Mouse (Mus musculus): ENCODE data around the gene Map10. TPM values are rescaled to one million over a fixed set of nuclear protein-coding genes. Genes with fewer than 3 reads are reported as not detected.

Gene Map10
- total RNA-seq, 2 experiments from 2014 or later, result 4.3 to 4.5 TPM

GRCm38 (mm10) chr8:125671371-125671770, 1.8 kb downstream of the Map10 start:
- TF ChIP-seq CTCF (IDR thresholded peaks at IDR 0.05), result no peak
- DNase-seq (ENCODE audit: extremely low spot score in 1 of 2, low spot score in 2 of 2), result no peak
- intact Hi-C loops (cut with DNase I), result no loop called here
- Histone ChIP-seq H3K27ac (no peak overlapping the region), H3K4me3 (no peak overlapping the region)

DNA sequence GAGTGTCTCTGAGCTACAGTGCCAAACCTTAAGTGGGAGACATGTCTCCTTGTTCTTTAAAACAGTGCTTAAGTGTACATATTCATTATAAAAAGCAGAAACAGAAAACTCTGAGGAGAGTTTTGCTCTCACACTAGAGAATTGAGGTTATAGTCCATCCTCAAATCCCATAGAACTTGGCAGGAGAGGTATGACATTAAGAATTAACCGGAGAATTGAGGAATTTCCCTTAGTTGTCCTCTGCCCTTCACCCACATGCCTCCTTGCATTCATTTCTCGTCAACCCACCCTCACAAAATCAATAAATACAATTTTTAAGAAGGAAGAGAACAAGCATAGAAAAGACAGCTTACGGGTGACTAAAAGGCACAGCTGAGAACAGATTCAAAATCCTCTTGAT, 6.2 kb downstream of the Map10 start:
- no peak for DNase-seq (ENCODE audit: extremely low spot score in 1 of 2, low spot score in 2 of 2)
- no peak for TF ChIP-seq CTCF (IDR thresholded peaks at IDR 0.05)

GRCm38 (mm10) chr8:125677484-125677883, 7.9 kb downstream of the Map10 start:
- TF ChIP-seq CTCF (IDR thresholded peaks at IDR 0.05), result no peak
- no peak for DNase-seq (ENCODE audit: extremely low spot score in 1 of 2, low spot score in 2 of 2)
- Histone ChIP-seq H3K27ac (no peak overlapping the region), H3K4me3 (no peak overlapping the region)
- intact Hi-C loops (cut with DNase I), result no loop called here

More for the DNA sequence above, 6.2 kb downstream of the Map10 start:
- intact Hi-C loops (cut with DNase I), result no loop called here
- H3K27ac ChIP-seq, result no peak overlapping the region
- no peak overlapping the region for H3K4me3 ChIP-seq

DNA sequence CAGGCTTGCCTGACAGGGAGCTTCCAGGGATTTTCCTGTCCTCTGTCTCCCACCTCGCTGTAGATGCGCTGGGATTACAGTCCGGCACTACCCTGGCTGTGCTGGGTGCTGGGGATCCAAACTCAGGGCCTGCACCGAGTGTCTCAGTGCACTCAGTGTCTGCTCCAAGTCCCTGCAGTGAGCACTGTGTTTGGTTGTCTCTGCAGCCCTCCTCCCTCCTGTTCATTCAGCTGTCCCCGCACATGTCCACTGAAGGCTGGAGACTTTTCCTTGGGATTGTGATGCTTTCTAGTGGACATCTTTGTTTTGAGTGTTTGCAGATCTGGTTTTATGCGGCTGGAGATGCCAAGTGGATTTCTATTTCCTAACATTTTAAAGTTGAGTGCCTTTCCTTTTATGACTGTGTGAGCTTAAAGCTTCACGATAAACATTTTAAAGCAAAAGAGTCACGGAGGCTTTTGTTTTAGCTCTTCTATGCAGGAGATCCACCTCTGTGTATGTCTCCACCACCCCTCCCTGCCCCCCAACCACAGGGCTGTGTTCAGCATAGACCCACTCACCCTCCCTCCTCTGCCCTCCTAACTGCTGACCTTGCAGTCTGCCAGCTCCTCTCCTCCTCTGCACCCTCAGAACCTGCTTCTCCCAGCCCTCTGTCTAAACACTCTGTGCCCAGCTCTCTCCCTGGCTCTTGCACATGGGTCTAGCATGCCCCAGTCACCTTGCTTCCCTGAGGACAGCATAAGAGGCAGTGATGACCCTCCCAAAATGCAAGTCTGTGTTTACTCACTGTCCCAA, 9.4 kb downstream of the Map10 start:
- intact Hi-C loops (cut with DNase I), result no loop called here
- TF ChIP-seq CTCF (IDR thresholded peaks at IDR 0.05), result no peak
- no peak for DNase-seq (ENCODE audit: extremely low spot score in 1 of 2, low spot score in 2 of 2)
- Histone ChIP-seq H3K4me3 (no peak overlapping the region), H3K27ac (no peak overlapping the region)

GRCm38 (mm10) chr8:125680851-125681408, 11.3 kb downstream of the Map10 start:
- no peak overlapping the region for H3K27ac ChIP-seq
- no peak for DNase-seq (ENCODE audit: extremely low spot score in 1 of 2, low spot score in 2 of 2)
- intact Hi-C loops (cut with DNase I), result no loop called here
- H3K4me3 ChIP-seq, result no peak overlapping the region
- no peak for TF ChIP-seq CTCF (IDR thresholded peaks at IDR 0.05)

- Histone ChIP-seq H3K4me3 (no peak overlapping the region), H3K27ac (no peak overlapping the region)
- DNase-seq (ENCODE audit: extremely low spot score in 1 of 2, low spot score in 2 of 2), result no peak
- intact Hi-C loops (cut with DNase I), result no loop called here
- TF ChIP-seq CTCF (IDR thresholded peaks at IDR 0.05), result no peak
Observed at GRCm38 (mm10) chr8:125685216-125685760, 15.7 kb downstream of the Map10 start.

DNA sequence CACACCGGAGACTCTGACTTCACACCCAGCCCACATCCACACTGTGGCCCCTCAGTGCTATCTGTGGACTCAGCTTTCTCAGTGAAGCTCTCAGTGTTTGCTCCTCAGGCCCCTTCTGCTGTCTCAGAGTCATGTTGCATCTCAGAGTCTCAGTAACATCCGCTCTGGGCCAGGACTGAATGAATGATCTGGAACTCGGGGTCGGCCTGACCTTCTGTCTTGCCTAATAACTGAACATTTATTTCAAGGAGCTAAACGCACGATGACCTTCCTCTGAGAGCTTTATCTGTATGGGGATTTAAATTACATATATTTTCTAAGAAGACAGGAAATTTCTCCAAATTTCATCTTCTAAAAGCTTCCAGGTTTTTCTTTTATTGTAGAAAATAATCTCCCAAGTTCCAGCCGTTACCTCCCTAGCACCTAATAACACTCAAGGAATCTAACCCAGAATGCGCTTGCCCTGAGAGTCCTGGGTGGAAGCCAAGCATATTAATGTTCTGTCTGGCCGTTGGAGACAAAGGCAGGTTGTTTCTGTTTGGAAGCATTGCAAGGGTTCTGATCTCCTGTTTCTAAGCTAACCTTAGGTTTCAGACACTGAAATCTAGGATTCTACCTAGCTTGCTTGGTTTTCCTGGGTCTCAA, 16.7 kb downstream of the Map10 start:
- H3K27ac ChIP-seq, result no peak overlapping the region
- no peak for DNase-seq (ENCODE audit: extremely low spot score in 1 of 2, low spot score in 2 of 2)
- no peak overlapping the region for H3K4me3 ChIP-seq
- intact Hi-C loops (cut with DNase I), result no loop called here
- TF ChIP-seq CTCF (IDR thresholded peaks at IDR 0.05), result no peak

DNA sequence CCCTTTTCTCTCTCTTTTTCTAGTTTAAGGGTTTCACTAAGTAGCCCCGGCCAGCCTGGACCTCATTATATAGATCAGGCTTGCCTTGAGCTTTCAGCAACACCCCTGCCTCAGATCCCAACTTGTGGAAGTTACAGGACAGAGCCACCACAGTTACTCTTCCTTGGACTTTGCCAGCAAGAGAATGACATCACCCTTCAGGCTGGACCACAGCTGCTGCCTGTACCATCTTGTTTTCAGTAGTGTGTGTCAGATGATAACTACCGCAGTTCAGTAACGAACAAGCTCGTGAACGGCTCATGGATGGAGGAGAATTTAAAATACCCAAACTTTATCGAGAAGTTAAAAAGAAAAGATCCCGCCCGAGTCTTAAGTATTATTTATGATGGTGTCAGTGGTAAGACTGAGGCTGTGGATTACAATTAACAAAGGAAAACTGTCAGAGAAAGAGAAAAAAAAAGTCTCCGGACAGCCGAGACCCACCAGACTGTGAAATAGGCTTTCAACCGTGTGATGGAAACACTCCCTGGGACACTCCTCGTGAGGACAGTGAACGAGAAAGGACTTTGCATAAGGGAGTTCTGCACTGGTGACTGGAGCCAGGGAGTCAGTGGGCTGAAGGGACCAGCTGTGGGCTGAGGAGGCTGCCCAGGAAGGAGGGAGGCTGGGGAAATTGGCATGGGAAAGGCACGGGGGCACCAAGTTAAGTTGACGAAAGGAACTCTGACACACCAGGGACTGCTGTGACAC, 20.7 kb downstream of the Map10 start:
- H3K4me3 ChIP-seq, result no peak overlapping the region
- intact Hi-C loops (cut with DNase I), result no loop called here

GRCm38 (mm10) chr8:125690961-125691360, 21.3 kb downstream of the Map10 start:
- no peak for TF ChIP-seq CTCF (IDR thresholded peaks at IDR 0.05)
- DNase-seq (ENCODE audit: extremely low spot score in 1 of 2, low spot score in 2 of 2), result no peak
- Histone ChIP-seq H3K4me3 (no peak overlapping the region), H3K27ac (no peak overlapping the region)
- intact Hi-C loops (cut with DNase I), result no loop called here

More for the DNA sequence above, 20.7 kb downstream of the Map10 start:
- no peak overlapping the region for H3K27ac ChIP-seq
- DNase-seq (ENCODE audit: extremely low spot score in 1 of 2, low spot score in 2 of 2), result no peak
- no peak for TF ChIP-seq CTCF (IDR thresholded peaks at IDR 0.05)

DNA sequence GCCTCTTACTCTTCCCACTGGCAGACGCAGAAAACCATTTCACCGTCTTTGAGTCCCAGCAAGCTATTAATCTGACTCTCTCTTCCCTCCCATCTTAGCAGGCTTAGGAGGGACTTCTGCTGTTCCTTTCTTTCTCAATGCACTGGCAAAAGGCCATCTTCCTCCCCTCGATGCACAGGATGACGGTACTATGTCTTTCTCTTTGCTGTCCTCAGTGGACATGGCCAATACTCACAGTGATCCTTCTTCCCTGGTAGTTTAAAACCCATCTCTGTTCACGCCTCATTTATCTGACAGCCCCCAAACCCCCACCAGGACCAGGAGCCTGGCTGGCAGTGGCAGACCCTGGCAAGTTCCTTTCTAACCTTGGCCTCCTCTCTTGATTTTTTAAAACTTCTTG, 22.8 kb downstream of the Map10 start:
- no peak overlapping the region for H3K27ac ChIP-seq
- no peak for TF ChIP-seq CTCF (IDR thresholded peaks at IDR 0.05)
- no peak overlapping the region for H3K4me3 ChIP-seq
- DNase-seq (ENCODE audit: extremely low spot score in 1 of 2, low spot score in 2 of 2), result no peak
- intact Hi-C loops (cut with DNase I), result no loop called here

GRCm38 (mm10) chr8:125693197-125693596, 23.6 kb downstream of the Map10 start:
- DNase-seq (ENCODE audit: extremely low spot score in 1 of 2, low spot score in 2 of 2), result no peak
- intact Hi-C loops (cut with DNase I), result no loop called here
- no peak for TF ChIP-seq CTCF (IDR thresholded peaks at IDR 0.05)
- Histone ChIP-seq H3K4me3 (no peak overlapping the region), H3K27ac (no peak overlapping the region)

DNA sequence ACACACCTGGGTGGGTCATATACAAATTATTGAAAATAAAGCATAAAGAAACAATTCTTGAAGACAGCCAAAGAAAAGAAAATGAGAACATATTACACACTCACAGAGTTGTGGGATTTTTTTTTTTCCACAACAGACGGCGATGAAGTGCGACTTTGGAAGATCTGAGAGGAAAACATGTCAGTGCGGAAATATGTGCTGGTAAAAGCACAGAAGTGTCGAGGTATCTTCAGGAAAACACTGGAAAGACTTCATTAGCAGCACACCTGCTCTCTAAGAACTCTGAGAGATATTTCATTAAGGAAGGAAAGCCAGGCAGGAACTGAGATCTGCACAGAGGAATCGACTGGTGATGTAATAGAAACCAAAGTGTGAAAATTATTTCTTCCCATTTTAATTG, 26.3 kb downstream of the Map10 start:
- intact Hi-C loops (cut with DNase I), result no loop called here
- DNase-seq (ENCODE audit: extremely low spot score in 1 of 2, low spot score in 2 of 2), result no peak
- TF ChIP-seq CTCF (IDR thresholded peaks at IDR 0.05), result no peak
- H3K27ac ChIP-seq, result no peak overlapping the region
- no peak overlapping the region for H3K4me3 ChIP-seq
